Mouse (Mus musculus) small intestine, adult 2 months (tissue): ENCODE measurements around the gene Epha10. TPM values are rescaled to one million over a fixed set of nuclear protein-coding genes. Genes with fewer than 3 reads are reported as not detected.
A peak's percentile ranks its signal among the peaks of the same experiment; 100 is the strongest.
"Not testable (repeated sequence)": the region's sequence is repeated elsewhere in the genome, so short reads cannot be mapped to it uniquely, and the experiment has no call there.

Experiments
- H3K27ac ChIP-seq: fragments of 200-500 bp; 2 replicates; pipeline ENCODE4 v1.5.1; 2012; ENCODE audit warnings: low read depth, low read length, control low read depth, inconsistent platforms; ENCODE audit not compliant: insufficient read depth
- H3K27me3 ChIP-seq: fragments of 200-500 bp; 2 replicates; pipeline ENCODE4 v1.6.1; 2012; ENCODE audit warnings: mild to moderate bottlenecking, moderate library complexity, low read length, inconsistent platforms; ENCODE audit not compliant: control insufficient read depth, insufficient read depth
- H3K36me3 ChIP-seq: fragments of 200-500 bp; 2 replicates; pipeline ENCODE4 v1.6.1; 2012; ENCODE audit warnings: mild to moderate bottlenecking, low read length, control low read depth, inconsistent platforms; ENCODE audit not compliant: control insufficient read depth, insufficient read depth
- H3K4me1 ChIP-seq: fragments of 200-500 bp; 2 replicates; pipeline ENCODE4 v1.6.1; 2012; ENCODE audit warnings: low read length, inconsistent platforms, mixed read lengths; ENCODE audit not compliant: control insufficient read depth, insufficient read depth, insufficient read length
- H3K4me3 ChIP-seq: fragments of 200-500 bp; 2 replicates; pipeline ENCODE4 v1.5.1; 2012; ENCODE audit warnings: low read depth, mild to moderate bottlenecking, control low read depth, inconsistent platforms, low read length, moderate library complexity
- CTCF ChIP-seq: fragments of 200-500 bp; IDR thresholded peaks from 2 replicates; pipeline ENCODE4 v1.5.1; 2012; ENCODE audit warnings: low read depth, mild to moderate bottlenecking, control low read depth, inconsistent platforms, low read length, moderate library complexity, mixed read lengths; ENCODE audit not compliant: insufficient replicate concordance, insufficient read length; ENCODE audit errors: extremely low read depth
- POLR2A ChIP-seq: fragments of 200-500 bp; IDR thresholded peaks from 2 replicates; pipeline ENCODE4 v1.6.1; 2012; ENCODE audit warnings: low read depth, mild to moderate bottlenecking, control low read depth, inconsistent platforms, low read length, moderate library complexity
- WGBS: fragments of 180-500 bp; shearing (Covaris S2); methylation state at CpG from one replicate; pipeline ENCODE4 v1.1.7; 2018; 5-methylcytosine and 5-hydroxymethylcytosine counted together
- polyA plus RNA-seq: library from polyadenylated mRNA; depleted of rRNA; stranded (reverse); fragments of >200 nt; gene quantifications from 2 replicates; pipeline ENCODE4 v1.2.3, GENCODE M21; 2012

Epha10 gene
- polyA plus RNA-seq, 1 experiment: not detected

DNA sequence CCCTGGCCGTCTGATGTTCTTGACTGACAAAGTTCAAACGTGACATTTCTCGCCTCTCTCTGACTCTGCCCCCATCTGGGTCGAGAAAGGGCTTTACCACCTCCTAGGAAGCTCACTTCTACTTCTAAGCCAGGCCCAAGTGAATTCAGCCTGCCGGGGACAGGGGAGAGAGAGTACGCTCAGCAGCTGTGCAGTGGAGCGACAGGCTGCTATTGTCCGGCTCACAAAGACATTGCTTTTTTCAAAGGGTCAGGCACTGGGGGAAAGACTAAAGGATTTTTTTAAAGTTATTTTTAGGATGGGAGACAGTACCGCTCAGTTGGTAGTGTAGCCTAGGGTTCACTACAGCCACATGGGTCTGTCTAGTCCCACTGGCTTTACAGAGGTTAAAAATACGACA lies 17.7 kb downstream of the Epha10 start:
- TF ChIP-seq POLR2A: no peak
- TF ChIP-seq CTCF: no peak
- Histone ChIP-seq H3K4me1 (no peaks in the 10 kb centered on the region), H3K36me3 (no peaks in the 10 kb centered on the region), H3K27me3 (peaks cover 19% of the 10 kb centered on the region), H3K27ac (no peak overlapping the region), H3K4me3 (no peak overlapping the region)
- WGBS: 66% methylated on average over 10 of the region's 10 CpGs

- no peaks in the 10 kb centered on the region for H3K36me3 ChIP-seq
- no peak for TF ChIP-seq CTCF
- no peak for TF ChIP-seq POLR2A
- H3K4me1 ChIP-seq: no peaks in the 10 kb centered on the region
- 38% methylated on average over 5 of the region's 5 CpGs for WGBS
- H3K27ac ChIP-seq: no peak overlapping the region
- no peak overlapping the region for H3K4me3 ChIP-seq
- peaks cover 6% of the 10 kb centered on the region for H3K27me3 ChIP-seq
Observed at GRCm38 (mm10) chr4:124899906-124900305, 19.2 kb downstream of the Epha10 start.

- H3K27me3 ChIP-seq: no peaks in the 10 kb centered on the region
- H3K4me1 ChIP-seq: no peaks in the 10 kb centered on the region
- no peak overlapping the region for H3K4me3 ChIP-seq
- TF ChIP-seq CTCF (no peak), POLR2A (no peak)
- H3K27ac ChIP-seq: no peak overlapping the region
- 65% methylated on average over 4 of the region's 4 CpGs for WGBS
- H3K36me3 ChIP-seq: no peaks in the 10 kb centered on the region
Observed at GRCm38 (mm10) chr4:124905417-124905816, 24.7 kb downstream of the Epha10 start.

DNA sequence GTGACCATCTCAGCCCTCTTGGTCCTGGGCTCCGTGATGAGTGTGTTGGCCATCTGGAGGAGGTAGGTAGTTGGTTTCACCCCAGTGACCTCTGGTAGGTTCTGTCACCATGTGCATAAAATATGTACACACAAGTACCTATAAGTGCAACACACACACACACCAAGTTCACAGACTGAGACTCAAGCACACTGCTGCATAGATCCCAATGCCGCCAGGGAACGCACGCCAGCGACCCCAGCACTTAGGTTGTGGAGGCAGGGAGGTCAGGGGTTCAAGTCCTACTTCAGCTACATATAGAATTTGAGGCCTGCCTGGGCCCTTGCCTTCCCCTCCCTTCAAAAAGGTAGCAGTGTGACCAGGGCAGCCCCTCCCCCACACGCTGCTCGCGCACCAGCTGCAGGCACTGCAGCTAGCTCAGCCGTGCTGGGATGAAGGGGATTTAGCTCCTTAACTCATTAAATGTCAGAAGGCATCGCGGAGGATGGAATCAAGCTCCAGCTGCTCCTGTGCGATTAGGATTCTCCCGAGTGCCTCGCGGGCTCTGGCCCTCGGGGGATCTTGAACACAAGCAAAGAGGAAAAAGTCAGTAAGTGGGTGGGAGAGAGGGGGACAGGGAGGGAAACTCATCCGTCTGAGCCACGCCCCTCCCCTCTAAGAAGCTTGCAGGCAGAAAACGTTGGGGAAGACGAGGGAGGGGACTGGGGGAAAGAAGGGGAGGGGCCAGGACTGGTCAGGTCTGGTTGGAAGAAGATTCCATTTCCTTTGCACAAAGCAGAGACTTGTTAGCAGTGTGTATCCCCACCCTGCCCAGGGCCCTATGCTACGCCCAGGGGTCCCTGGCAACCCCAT lies 25.5 kb downstream of the Epha10 start:
- Histone ChIP-seq H3K4me3 (no peak overlapping the region), H3K27me3 (no peaks in the 10 kb centered on the region), H3K36me3 (no peaks in the 10 kb centered on the region), H3K27ac (no peak overlapping the region), H3K4me1 (no peaks in the 10 kb centered on the region)
- no peak for TF ChIP-seq POLR2A
- no peak for TF ChIP-seq CTCF
- 14% methylated on average over 21 of the region's 21 CpGs for WGBS

DNA sequence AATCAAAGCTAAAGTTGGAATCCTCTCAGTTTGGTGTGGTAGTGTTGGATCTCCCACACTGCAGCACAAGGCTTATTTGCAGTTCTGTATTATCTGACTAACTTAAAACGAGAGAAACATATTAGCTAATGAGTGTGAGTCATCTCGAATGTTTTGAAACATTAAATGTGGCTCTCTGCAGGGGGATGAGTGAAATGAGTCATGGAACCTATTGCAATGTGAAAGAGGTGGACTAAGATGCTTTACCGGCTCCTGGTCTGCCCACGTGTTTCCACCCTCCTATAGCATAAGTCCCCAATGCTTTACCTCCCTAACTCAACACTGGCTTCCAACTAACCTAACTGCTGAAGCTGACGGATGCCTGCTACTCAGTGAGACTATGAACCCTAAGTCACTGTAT lies 47.4 kb downstream of the Epha10 start:
- WGBS: 82% methylated on average over 5 of the region's 5 CpGs
- H3K27me3 ChIP-seq: no peaks in the 10 kb centered on the region
- H3K36me3 ChIP-seq: peaks cover 31% of the 10 kb centered on the region
- no peak overlapping the region for H3K4me3 ChIP-seq
- H3K4me1 ChIP-seq: no peaks in the 10 kb centered on the region
- H3K27ac ChIP-seq: no peak overlapping the region
- TF ChIP-seq CTCF (no peak), POLR2A (no peak)

DNA sequence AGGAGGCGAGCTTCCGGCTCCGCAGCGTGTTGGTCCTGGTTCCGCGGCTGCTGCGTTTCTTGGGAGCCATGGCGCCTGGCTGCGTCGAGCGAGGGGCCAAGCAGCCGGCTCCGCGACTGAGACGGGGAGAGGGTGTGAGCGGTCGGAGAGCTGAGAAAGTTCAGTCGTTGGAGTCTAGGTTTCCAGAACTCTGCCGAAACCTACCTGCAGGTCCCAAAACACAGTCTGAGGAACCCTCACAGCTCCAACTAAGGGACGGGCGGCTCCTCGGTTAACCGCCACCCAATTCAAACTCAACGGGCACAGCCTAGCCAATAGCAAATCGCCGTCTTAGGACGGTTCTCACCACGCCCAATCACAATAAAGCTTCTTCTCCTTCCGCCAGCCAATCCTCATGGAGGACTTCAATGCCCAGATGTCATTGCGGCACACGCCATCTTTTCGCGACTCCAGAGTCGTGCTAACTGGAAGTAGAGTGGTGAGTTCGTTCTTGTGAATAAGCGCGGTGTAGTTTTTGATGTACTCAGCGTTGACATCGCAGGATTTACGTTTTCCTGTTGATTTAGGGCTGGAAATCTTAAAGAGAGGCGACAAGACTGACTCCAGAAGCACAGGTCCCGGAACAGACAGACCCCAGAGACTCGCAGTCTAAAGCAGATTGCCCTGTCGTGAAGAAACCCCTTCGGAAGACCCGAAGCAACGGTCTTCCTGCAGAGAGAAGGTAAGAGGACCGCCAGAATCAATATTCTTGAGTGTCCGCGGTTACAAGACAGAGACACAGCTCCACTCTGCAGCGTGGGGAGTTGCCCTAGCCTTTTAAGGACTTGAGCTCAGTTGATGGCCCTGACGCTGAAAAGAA lies 56.1 kb downstream of the Epha10 start, which contains the start of gene 9930104L06Rik:
9930104L06Rik (plus strand) TSS at position 436 of the 859 bp plus-strand sequence.
- TF ChIP-seq POLR2A: no peak
- no peak for TF ChIP-seq CTCF
- H3K4me3 ChIP-seq: peak within 1 kb of the TSS; percentile 86
- H3K36me3 ChIP-seq: peaks cover 8% of the 10 kb centered on the region; the same call in 1 of the 2 replicates
- no peak within 1 kb of the TSS for H3K27ac ChIP-seq
- WGBS: under 1% methylated on average over 52 of the region's 52 CpGs
- H3K4me1 ChIP-seq: peaks cover 6% of the 10 kb centered on the region
- no peaks in the 10 kb centered on the region for H3K27me3 ChIP-seq

- not testable (repeated sequence) for H3K4me3 ChIP-seq, H3K4me1 ChIP-seq, H3K27ac ChIP-seq, H3K27me3 ChIP-seq
- peaks cover 13% of the 10 kb centered on the region; the same call in 1 of the 2 replicates for H3K36me3 ChIP-seq
- 94% methylated on average over 4 of the region's 4 CpGs for WGBS
Observed at GRCm38 (mm10) chr4:124939211-124939610, 58.5 kb downstream of the Epha10 start, which contains the start of gene Cdca8. Gene Cdca8 (minus strand): TSS chr4:124939311.
